Mouse (Mus musculus) left cerebral cortex, postnatal 25 days (tissue): ENCODE results near the gene Hmgb1. TPM values are rescaled to one million over a fixed set of nuclear protein-coding genes. Genes with fewer than 3 reads are reported as not detected.

Source experiments
- DNase-seq, 2 experiments: peaks; one replicate each; pipeline ENCODE4 v3.0.0; 2022; ENCODE audit warnings: low spot score in 2 of 2, mixed read lengths in 1 of 2
- intact Hi-C: fragments of 180-260 bp; cut with DNase I; formaldehyde crosslinking; loops from one replicate; pipeline ENCODE4 v1.15.1; 2025
- total RNA-seq, 2 experiments: library from RNA; stranded (reverse); gene quantifications; 2 replicates each; pipeline ENCODE4 v1.2.3; 2021

Gene Hmgb1
- total RNA-seq, 2 experiments from 2014 or later, result 142 to 143 TPM

GRCm38 (mm10) chr5:149080466-149080865, 103.8 kb downstream of the Hmgb1 start:
- intact Hi-C loops, result no loop called here
- DNase-seq, result no peak

GRCm38 (mm10) chr5:149079758-149080150, 104.5 kb downstream of the Hmgb1 start:
- intact Hi-C loops, result no loop called here
- no peak for DNase-seq

- intact Hi-C loops, result no loop called here
- DNase-seq, result peak in 1 of 2 experiments; percentile 69
Observed at GRCm38 (mm10) chr5:149079018-149079757, 105.1 kb downstream of the Hmgb1 start.

GRCm38 (mm10) chr5:149077136-149077535, 107.2 kb downstream of the Hmgb1 start:
- no peak for DNase-seq

GRCm38 (mm10) chr5:149071546-149071945, 112.7 kb downstream of the Hmgb1 start:
- intact Hi-C loops, result no loop called here

More at GRCm38 (mm10) chr5:149077136-149077535, 107.2 kb downstream of the Hmgb1 start:
- intact Hi-C loops, result no loop called here

GRCm38 (mm10) chr5:149068745-149069144, 115.5 kb downstream of the Hmgb1 start:
- intact Hi-C loops, result no loop called here
- no peak for DNase-seq

More at GRCm38 (mm10) chr5:149071546-149071945, 112.7 kb downstream of the Hmgb1 start:
- no peak for DNase-seq

GRCm38 (mm10) chr5:149068247-149068740, 116.0 kb downstream of the Hmgb1 start:
- no peak for DNase-seq
- intact Hi-C loops, result no loop called here

- DNase-seq, result no peak
- intact Hi-C loops, result no loop called here
Observed at GRCm38 (mm10) chr5:149067501-149067961, 116.8 kb downstream of the Hmgb1 start.

GRCm38 (mm10) chr5:149062833-149063232, 121.5 kb downstream of the Hmgb1 start:
- intact Hi-C loops, result no loop called here
- no peak for DNase-seq

- intact Hi-C loops, result loop anchor here (5.0 kb wide), 4 partner anchors 174 to 501 kb away; partner anchors contain the start of gene Ubl3
- DNase-seq, result no peak
Observed at GRCm38 (mm10) chr5:149053352-149054168, 130.7 kb downstream of the Hmgb1 start.

GRCm38 (mm10) chr5:149052421-149053338, 131.6 kb downstream of the Hmgb1 start:
- DNase-seq, result peak; percentile 99 to 100
- intact Hi-C loops, result loop anchor here (1.0 to 5.0 kb wide), 5 partner anchors 87 to 500 kb away; partner anchors contain the start of gene Ubl3

- DNase-seq, result peak; percentile 83 to 87
- intact Hi-C loops, result loop anchor here (1.0 to 5.0 kb wide), 9 partner anchors 37 to 499 kb away; partner anchors contain the start of genes Hmgb1, Ubl3 and Uspl1
Observed at GRCm38 (mm10) chr5:149051571-149052420, 132.5 kb downstream of the Hmgb1 start.

GRCm38 (mm10) chr5:149051194-149051570, 133.1 kb downstream of the Hmgb1 start:
- intact Hi-C loops, result loop anchor here (1.0 to 5.0 kb wide), 8 partner anchors 36 to 499 kb away; partner anchors contain the start of genes Hmgb1, Ubl3 and Uspl1
- DNase-seq, result peak in 1 of 2 experiments; percentile 18

- intact Hi-C loops, result loop anchor here (1.0 to 5.0 kb wide), 8 partner anchors 36 to 498 kb away; partner anchors contain the start of genes Hmgb1, Ubl3 and Uspl1
Observed at GRCm38 (mm10) chr5:149050588-149051160, 133.6 kb downstream of the Hmgb1 start.

GRCm38 (mm10) chr5:149049435-149049834, 134.9 kb downstream of the Hmgb1 start:
- intact Hi-C loops, result no loop called here
- DNase-seq, result no peak

More at GRCm38 (mm10) chr5:149050588-149051160, 133.6 kb downstream of the Hmgb1 start:
- DNase-seq, result no peak

GRCm38 (mm10) chr5:149048961-149049360, 135.3 kb downstream of the Hmgb1 start:
- peak in 1 of 2 experiments; percentile 24 for DNase-seq
- intact Hi-C loops, result no loop called here

- no peak for DNase-seq
- intact Hi-C loops, result no loop called here
Observed at GRCm38 (mm10) chr5:149046650-149047049, 137.6 kb downstream of the Hmgb1 start.
